Mouse (Mus musculus) CH12.LX (cell line): ENCODE results near the gene Wbp11.

Experiments used
- CTCF ChIP-seq, 2 experiments: IDR thresholded peaks in 1 of 2; conservative IDR thresholded peaks in 1 of 2; 2 replicates each; pipeline ENCODE4 v1.5.1; 2011 to 2012; ENCODE audit warnings: low read depth in 2 of 2, low read length in 2 of 2, improper control_type of control experiment in 1 of 2, inconsistent platforms in 1 of 2, mild to moderate bottlenecking in 1 of 2, moderate library complexity in 1 of 2
- E2F4 ChIP-seq: IDR thresholded peaks from 2 replicates; pipeline ENCODE4 v1.6.1; 2011; ENCODE audit warnings: low read depth, low read length, improper control_type of control experiment; ENCODE audit not compliant: insufficient replicate concordance

DNA sequence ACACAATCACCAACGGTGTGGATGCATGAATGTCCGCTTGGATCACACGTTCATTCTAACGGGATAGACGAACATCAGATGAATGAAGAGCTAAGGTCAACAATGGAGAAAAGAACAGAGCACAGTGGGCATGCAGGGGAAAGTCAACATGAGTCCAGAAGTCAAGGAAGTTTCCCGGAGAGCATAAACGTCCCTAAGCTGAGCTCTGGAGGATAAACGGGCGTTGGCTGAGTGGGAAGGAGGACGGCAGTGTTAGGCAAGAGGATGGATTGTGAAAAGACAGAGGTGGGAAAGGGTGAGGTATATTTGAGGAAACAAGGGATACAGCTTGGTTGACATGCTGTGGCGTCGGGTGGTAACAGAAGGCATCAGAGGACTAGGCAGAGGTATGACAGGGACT lies 45.9 kb downstream of the Wbp11 start:
- no peak for TF ChIP-seq CTCF (conservative IDR thresholded peaks at IDR 0.05 in 1 of 2, IDR thresholded peaks at IDR 0.05 in 1 of 2; ENCODE audit: low read depth in 2 of 2, low read length in 2 of 2)
- no peak for TF ChIP-seq E2F4
